Mouse (Mus musculus): ENCODE data around the gene 2210408I21Rik. TPM values are rescaled to one million over a fixed set of nuclear protein-coding genes. Genes with fewer than 3 reads are reported as not detected.

Gene 2210408I21Rik
- polyA plus RNA-seq, 1 experiment from 2014 or later, result 12.6 TPM

DNA sequence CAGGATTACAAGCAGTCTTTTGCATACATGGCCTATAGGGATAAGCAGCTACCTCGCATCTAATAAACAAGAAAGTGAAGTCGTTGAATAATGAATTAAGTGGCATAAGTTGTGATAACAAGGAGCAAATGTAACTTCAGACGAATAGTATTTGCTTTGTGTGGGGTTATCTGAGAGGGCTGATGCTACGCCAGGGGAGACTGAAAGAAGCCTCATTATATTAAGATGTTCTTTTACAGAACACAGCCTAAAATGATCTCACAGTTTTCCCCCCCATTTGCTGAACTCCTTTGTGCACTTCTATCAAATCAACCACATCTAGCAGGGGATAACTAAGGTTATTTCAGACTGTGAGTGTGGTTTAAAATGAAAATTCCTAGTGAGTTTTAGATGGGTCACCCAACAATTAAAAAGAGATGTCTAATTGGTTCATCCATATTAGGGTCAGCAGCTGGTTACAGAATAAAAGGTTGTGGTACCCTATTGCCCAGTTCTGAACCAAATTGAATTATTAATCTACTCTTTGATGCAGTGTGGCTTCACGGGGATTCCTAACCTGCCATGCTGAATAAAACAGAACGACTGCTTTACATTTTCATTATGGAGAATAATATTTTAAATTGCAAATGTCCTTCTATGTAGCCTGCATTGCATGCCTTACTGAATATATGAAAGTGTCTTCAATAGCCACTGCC lies 343.2 kb downstream of the 2210408I21Rik start:
- no peak overlapping the region for H3K27ac ChIP-seq (ENCODE audit: low read depth)
- no peak overlapping the region for H3K4me3 ChIP-seq (ENCODE audit: low read depth, low read length)
- H3K27me3 ChIP-seq (ENCODE audit: insufficient read depth, low read length), result no peaks in the 10 kb centered on the region
- TF ChIP-seq CTCF (IDR thresholded peaks at IDR 0.05; ENCODE audit: low read depth), result no peak
- ATAC-seq (ENCODE audit: insufficient read depth), result no peak
- no peak overlapping the region for H3K4me2 ChIP-seq
- no peak for DNase-seq
- no peaks in the 10 kb centered on the region for H3K9me3 ChIP-seq (ENCODE audit: low read depth, low read length)
- no peak overlapping the region for H3K9ac ChIP-seq
- H3K36me3 ChIP-seq (ENCODE audit: insufficient read depth), result no peaks in the 10 kb centered on the region
- 47% methylated on average over 6 of the region's 6 CpGs for WGBS
- H3K4me1 ChIP-seq (ENCODE audit: insufficient read depth), result no peaks in the 10 kb centered on the region

DNA sequence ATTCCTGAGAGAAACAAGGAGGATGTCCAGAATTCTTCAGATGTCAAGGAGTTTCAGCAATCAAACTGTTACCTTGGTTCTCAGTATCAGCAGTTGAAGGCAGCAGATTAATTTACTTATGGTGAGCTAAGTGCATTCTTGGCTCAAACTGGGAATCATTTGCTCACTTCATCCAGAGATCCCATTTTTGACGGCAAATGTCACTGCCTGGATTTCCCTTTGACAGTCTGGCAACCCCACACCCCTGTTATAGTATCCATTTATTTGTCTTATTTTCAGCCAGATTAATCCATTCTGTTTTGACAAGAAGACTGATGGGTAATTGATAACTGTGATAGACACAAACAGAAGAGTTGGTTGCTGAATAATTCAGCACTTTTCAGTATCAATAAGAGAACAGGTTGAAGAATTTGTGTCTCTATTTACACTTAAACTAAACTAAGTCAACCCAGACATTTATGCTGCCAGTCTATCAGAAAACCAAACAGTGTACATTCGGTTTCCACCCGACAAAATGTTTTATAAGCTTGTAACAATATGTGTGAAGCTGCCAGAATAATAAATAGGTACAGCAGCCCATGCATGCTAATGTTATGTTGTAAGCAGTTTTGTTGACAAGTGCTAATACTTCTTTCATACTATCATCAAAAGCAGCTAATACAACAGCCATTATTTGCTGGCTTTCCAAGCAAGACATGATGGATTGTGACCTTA lies 354.8 kb downstream of the 2210408I21Rik start:
- DNase-seq (no peak), ATAC-seq (ENCODE audit: insufficient read depth) (no peak)
- no peak for TF ChIP-seq CTCF (IDR thresholded peaks at IDR 0.05; ENCODE audit: low read depth)
- Histone ChIP-seq H3K4me3 (ENCODE audit: low read depth, low read length) (no peak overlapping the region), H3K27ac (ENCODE audit: low read depth) (no peak overlapping the region), H3K9me3 (ENCODE audit: low read depth, low read length) (no peaks in the 10 kb centered on the region), H3K9ac (no peak overlapping the region), H3K4me2 (no peak overlapping the region), H3K27me3 (ENCODE audit: insufficient read depth, low read length) (no peaks in the 10 kb centered on the region), H3K4me1 (ENCODE audit: insufficient read depth) (no peaks in the 10 kb centered on the region), H3K36me3 (ENCODE audit: insufficient read depth) (no peaks in the 10 kb centered on the region)
- 34% methylated on average over 3 of the region's 3 CpGs for WGBS

DNA sequence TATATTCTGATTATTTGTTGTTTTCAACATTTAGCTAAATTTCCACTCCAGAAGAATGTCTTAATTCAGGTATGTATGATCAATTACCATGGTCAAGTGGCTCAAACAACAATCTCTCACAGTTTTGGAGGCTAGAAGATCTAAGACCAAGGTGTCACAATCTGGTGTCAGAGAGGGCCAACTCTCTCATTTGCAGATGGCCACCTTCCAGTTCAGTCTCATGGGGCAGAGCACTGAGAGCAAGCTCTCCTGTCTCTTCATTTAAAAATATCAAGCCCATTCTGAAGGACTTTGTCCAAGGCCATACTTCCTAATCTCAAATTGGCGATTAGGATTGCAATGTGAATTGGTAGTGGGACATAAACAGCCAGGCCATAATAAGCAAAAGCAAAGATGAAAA lies 378.7 kb downstream of the 2210408I21Rik start:
- H3K27ac ChIP-seq (ENCODE audit: low read depth), result no peak overlapping the region
- H3K4me1 ChIP-seq (ENCODE audit: insufficient read depth), result no peaks in the 10 kb centered on the region
- H3K9me3 ChIP-seq (ENCODE audit: low read depth, low read length), result no peaks in the 10 kb centered on the region
- no peak for TF ChIP-seq CTCF (IDR thresholded peaks at IDR 0.05; ENCODE audit: low read depth)
- H3K4me3 ChIP-seq (ENCODE audit: low read depth, low read length), result no peak overlapping the region
- H3K27me3 ChIP-seq (ENCODE audit: insufficient read depth, low read length), result no peaks in the 10 kb centered on the region
- no peaks in the 10 kb centered on the region for H3K36me3 ChIP-seq (ENCODE audit: insufficient read depth)
- H3K4me2 ChIP-seq, result no peak overlapping the region
- ATAC-seq (ENCODE audit: insufficient read depth) (no peak), DNase-seq (no peak)
- WGBS, result 86% methylated on average over 1 of the region's 1 CpGs
- no peak overlapping the region for H3K9ac ChIP-seq

DNA sequence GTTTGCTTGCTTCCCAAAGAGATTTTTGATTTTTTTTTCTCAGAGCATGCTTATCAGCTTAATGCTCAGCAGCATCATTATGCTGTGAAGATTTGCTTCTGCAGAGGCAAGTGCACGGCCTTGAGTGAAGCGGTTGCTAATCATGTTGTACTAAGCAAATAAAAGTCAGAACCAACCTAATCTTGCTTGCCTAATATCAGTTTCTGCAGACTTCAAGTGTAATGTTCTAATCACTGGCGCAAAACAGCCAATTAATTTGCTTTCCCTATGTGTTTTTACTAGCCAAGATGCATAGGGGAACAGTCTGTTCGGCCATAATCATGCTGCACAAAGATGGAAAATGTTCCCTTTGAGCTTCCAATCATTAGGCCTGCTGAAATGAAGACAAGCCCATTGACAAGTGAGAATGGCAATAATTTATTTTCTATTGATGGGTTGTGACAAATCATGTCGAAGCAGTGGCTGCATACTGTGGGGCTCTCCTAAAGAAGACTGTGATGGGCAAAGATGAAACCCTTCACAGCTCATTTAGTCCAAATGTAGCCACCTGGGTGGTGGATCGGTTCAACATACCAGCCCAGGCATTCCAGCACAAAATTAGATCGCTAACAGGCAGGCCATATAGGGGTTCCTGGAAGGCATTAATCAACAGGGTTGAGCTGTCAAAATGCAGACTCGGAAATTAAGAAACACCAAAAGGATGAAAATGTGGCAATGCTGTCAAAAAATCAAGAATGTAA lies 393.8 kb downstream of the 2210408I21Rik start:
- Histone ChIP-seq H3K9me3 (ENCODE audit: low read depth, low read length) (no peaks in the 10 kb centered on the region), H3K4me1 (ENCODE audit: insufficient read depth) (no peaks in the 10 kb centered on the region), H3K27ac (ENCODE audit: low read depth) (no peak overlapping the region), H3K4me3 (ENCODE audit: low read depth, low read length) (no peak overlapping the region), H3K36me3 (ENCODE audit: insufficient read depth) (no peaks in the 10 kb centered on the region), H3K9ac (no peak overlapping the region), H3K4me2 (no peak overlapping the region), H3K27me3 (ENCODE audit: insufficient read depth, low read length) (no peaks in the 10 kb centered on the region)
- WGBS, result 66% methylated on average over 8 of the region's 8 CpGs
- DNase-seq (no peak), ATAC-seq (ENCODE audit: insufficient read depth) (no peak)
- no peak for TF ChIP-seq CTCF (IDR thresholded peaks at IDR 0.05; ENCODE audit: low read depth)

DNA sequence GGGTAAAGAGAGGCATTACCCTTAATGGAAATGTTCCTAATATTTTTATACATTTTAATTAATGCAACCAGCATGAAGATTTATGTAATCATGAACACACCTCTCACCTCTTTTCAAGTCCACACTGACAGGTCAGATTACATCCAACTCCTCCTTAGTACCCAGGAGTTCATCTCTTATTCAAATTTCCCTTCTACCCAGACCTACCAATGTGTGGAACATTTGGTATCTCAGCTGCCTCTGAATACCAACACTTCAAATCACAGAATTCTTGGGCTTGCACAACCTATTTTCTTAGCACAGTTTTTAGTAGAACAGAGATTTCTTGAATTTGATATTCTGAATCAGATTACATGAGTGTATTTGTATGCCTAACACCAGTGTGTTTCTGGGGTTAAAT lies 394.4 kb downstream of the 2210408I21Rik start:
- Histone ChIP-seq H3K9ac (no peak overlapping the region), H3K27me3 (ENCODE audit: insufficient read depth, low read length) (no peaks in the 10 kb centered on the region), H3K9me3 (ENCODE audit: low read depth, low read length) (no peaks in the 10 kb centered on the region), H3K4me3 (ENCODE audit: low read depth, low read length) (no peak overlapping the region), H3K4me2 (no peak overlapping the region), H3K36me3 (ENCODE audit: insufficient read depth) (no peaks in the 10 kb centered on the region), H3K4me1 (ENCODE audit: insufficient read depth) (no peaks in the 10 kb centered on the region), H3K27ac (ENCODE audit: low read depth) (no peak overlapping the region)
- ATAC-seq (ENCODE audit: insufficient read depth) (no peak), DNase-seq (no peak)
- no peak for TF ChIP-seq CTCF (IDR thresholded peaks at IDR 0.05; ENCODE audit: low read depth)

DNA sequence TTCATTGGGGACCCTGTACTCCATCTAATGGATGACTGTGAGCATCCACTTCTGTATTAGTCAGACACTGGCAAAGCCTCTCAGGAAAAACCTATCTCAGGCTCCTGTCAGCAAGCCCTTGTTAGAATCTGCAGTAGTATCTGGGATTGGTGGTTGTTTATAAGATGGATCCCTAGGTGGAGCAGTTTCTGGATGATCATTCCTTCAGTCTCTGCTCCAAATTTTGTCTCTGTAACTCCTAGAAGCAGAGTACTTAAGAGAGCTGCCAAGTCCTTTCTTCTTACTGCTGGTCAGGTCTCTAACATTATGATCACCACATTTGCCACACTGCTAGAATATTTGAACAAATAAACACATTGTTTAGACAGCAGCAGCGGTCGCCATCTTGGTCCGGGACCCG lies 402.1 kb downstream of the 2210408I21Rik start:
- ATAC-seq (ENCODE audit: insufficient read depth), result no peak
- 85% methylated on average over 4 of the region's 4 CpGs for WGBS

More for the DNA sequence above, 402.1 kb downstream of the 2210408I21Rik start:
- Histone ChIP-seq H3K36me3 (ENCODE audit: insufficient read depth) (no peaks in the 10 kb centered on the region), H3K4me1 (ENCODE audit: insufficient read depth) (no peaks in the 10 kb centered on the region), H3K4me3 (ENCODE audit: low read depth, low read length) (no peak overlapping the region), H3K4me2 (no peak overlapping the region), H3K27ac (ENCODE audit: low read depth) (no peak overlapping the region), H3K9ac (no peak overlapping the region), H3K27me3 (ENCODE audit: insufficient read depth, low read length) (no peaks in the 10 kb centered on the region), H3K9me3 (ENCODE audit: low read depth, low read length) (no peaks in the 10 kb centered on the region)
- no peak for TF ChIP-seq CTCF (IDR thresholded peaks at IDR 0.05; ENCODE audit: low read depth)
- no peak for DNase-seq
